Mouse (Mus musculus) midbrain, embryonic 13.5 days (tissue): Measurements from ENCODE around the gene Scn4a. TPM values are rescaled to one million over a fixed set of nuclear protein-coding genes. Genes with fewer than 3 reads are reported as not detected.

Source experiments
- ATAC-seq: fragments of 200-750 bp; cut with Nextera tagmentation; 2 replicates; pipeline ENCODE4 v1.8.0; 2017; ENCODE audit warnings: mild to moderate bottlenecking, moderate TSS enrichment, moderate library complexity
- H3K27ac ChIP-seq: fragments of 300-500 bp; sonication (generic); 2 replicates; pipeline ENCODE4 v1.5.1; 2015; ENCODE audit warnings: inconsistent platforms, mild to moderate bottlenecking, moderate library complexity
- H3K27me3 ChIP-seq: fragments of 300-500 bp; sonication (generic); 2 replicates; pipeline ENCODE4 v1.6.1; 2015; ENCODE audit warnings: mild to moderate bottlenecking, inconsistent platforms
- H3K36me3 ChIP-seq: fragments of 300-500 bp; sonication (generic); 2 replicates; pipeline ENCODE4 v1.6.1; 2015; ENCODE audit warnings: mild to moderate bottlenecking, inconsistent platforms
- H3K4me1 ChIP-seq: fragments of 300-500 bp; sonication (generic); replicated peaks from 2 replicates; pipeline ENCODE4 v1.6.1; 2015; ENCODE audit warnings: inconsistent platforms
- H3K4me2 ChIP-seq: fragments of 300-500 bp; sonication (generic); replicated peaks from 2 replicates; pipeline ENCODE4 v1.6.1; 2015; ENCODE audit warnings: moderate library complexity, mild to moderate bottlenecking, inconsistent platforms
- H3K4me3 ChIP-seq: fragments of 300-500 bp; sonication (generic); replicated peaks from 2 replicates; pipeline ENCODE4 v1.5.1; 2015; ENCODE audit warnings: mild to moderate bottlenecking, inconsistent platforms
- H3K9ac ChIP-seq: fragments of 300-500 bp; sonication (generic); replicated peaks from 2 replicates; pipeline ENCODE4 v1.6.1; 2015; ENCODE audit warnings: mild to moderate bottlenecking, inconsistent platforms
- H3K9me3 ChIP-seq: fragments of 300-500 bp; sonication (generic); 2 replicates; pipeline ENCODE4 v1.6.1; 2016; ENCODE audit warnings: mild to moderate bottlenecking, inconsistent platforms
- whole genome bisulfite sequencing: fragments of 180-500 bp; shearing (Covaris S2); methylation state at CpG from one replicate; pipeline ENCODE4 v1.1.7; 2015; 5-methylcytosine and 5-hydroxymethylcytosine counted together
- polyA plus RNA-seq: library from polyadenylated mRNA; unstranded; fragments of >200 nt; fragmentation: Nextera tagmentation; extraction: Ambion mirVana; gene quantifications from 2 replicates; pipeline ENCODE4 v1.2.1, GENCODE M21; 2015

Gene Scn4a
- polyA plus RNA-seq, 1 experiment from 2014 or later: 0.05 TPM

- no peak overlapping the region for H3K4me2 ChIP-seq
- no peak overlapping the region for H3K4me3 ChIP-seq
- no peak for ATAC-seq
- H3K36me3 ChIP-seq: no peaks in the 10 kb centered on the region
- 86% methylated on average over 6 of the region's 6 CpGs for WGBS
- no peak overlapping the region for H3K9ac ChIP-seq
- no peak overlapping the region for H3K27ac ChIP-seq
- H3K9me3 ChIP-seq: no peaks in the 10 kb centered on the region
- no peaks in the 10 kb centered on the region for H3K27me3 ChIP-seq
- no peaks in the 10 kb centered on the region for H3K4me1 ChIP-seq
These were observed 24.0 kb downstream of the Scn4a start for GRCm38 (mm10) chr11:106329128-106329527.

GRCm38 (mm10) chr11:106328521-106328920 lies 24.6 kb downstream of the Scn4a start:
- H3K9me3 ChIP-seq: no peaks in the 10 kb centered on the region
- no peak overlapping the region for H3K4me3 ChIP-seq

GRCm38 (mm10) chr11:106326475-106326874 lies 26.6 kb downstream of the Scn4a start:
- no peak overlapping the region for H3K27ac ChIP-seq
- H3K4me2 ChIP-seq: no peak overlapping the region
- H3K4me1 ChIP-seq: no peaks in the 10 kb centered on the region
- no peak overlapping the region for H3K4me3 ChIP-seq
- H3K9ac ChIP-seq: 0 out of 2 replicates have a peak overlapping the region, but pooled peaks have one; percentile 10
- no peaks in the 10 kb centered on the region for H3K36me3 ChIP-seq
- no peaks in the 10 kb centered on the region for H3K9me3 ChIP-seq
- WGBS: 92% methylated on average over 8 of the region's 8 CpGs
- no peak for ATAC-seq
- no peaks in the 10 kb centered on the region for H3K27me3 ChIP-seq

More at GRCm38 (mm10) chr11:106328521-106328920, 24.6 kb downstream of the Scn4a start:
- Histone ChIP-seq H3K27ac (no peak overlapping the region), H3K9ac (no peak overlapping the region), H3K36me3 (no peaks in the 10 kb centered on the region), H3K4me1 (no peaks in the 10 kb centered on the region), H3K27me3 (no peaks in the 10 kb centered on the region), H3K4me2 (no peak overlapping the region)
- 76% methylated on average over 5 of the region's 5 CpGs for WGBS
- ATAC-seq: no peak

GRCm38 (mm10) chr11:106325566-106326206 lies 27.4 kb downstream of the Scn4a start:
- H3K4me2 ChIP-seq: no peak overlapping the region
- H3K36me3 ChIP-seq: no peaks in the 10 kb centered on the region
- WGBS: 75% methylated on average over 8 of the region's 8 CpGs
- H3K4me3 ChIP-seq: no peak overlapping the region
- H3K4me1 ChIP-seq: no peaks in the 10 kb centered on the region
- H3K27ac ChIP-seq: no peak overlapping the region
- ATAC-seq: no peak
- no peaks in the 10 kb centered on the region for H3K9me3 ChIP-seq
- H3K9ac ChIP-seq: no peak overlapping the region
- no peaks in the 10 kb centered on the region for H3K27me3 ChIP-seq

GRCm38 (mm10) chr11:106324858-106325257 lies 28.2 kb downstream of the Scn4a start:
- H3K27ac ChIP-seq: no peak overlapping the region
- no peak overlapping the region for H3K4me2 ChIP-seq
- WGBS: 47% methylated on average over 5 of the region's 5 CpGs
- H3K4me1 ChIP-seq: no peaks in the 10 kb centered on the region
- no peak for ATAC-seq
- no peaks in the 10 kb centered on the region for H3K9me3 ChIP-seq
- H3K9ac ChIP-seq: no peak overlapping the region
- H3K27me3 ChIP-seq: no peaks in the 10 kb centered on the region
- H3K4me3 ChIP-seq: no peak overlapping the region
- H3K36me3 ChIP-seq: no peaks in the 10 kb centered on the region

- Histone ChIP-seq H3K27me3 (no peaks in the 10 kb centered on the region), H3K27ac (no peak overlapping the region), H3K4me1 (no peaks in the 10 kb centered on the region), H3K36me3 (no peaks in the 10 kb centered on the region), H3K9ac (no peak overlapping the region), H3K4me3 (no peak overlapping the region), H3K4me2 (no peak overlapping the region), H3K9me3 (no peaks in the 10 kb centered on the region)
- ATAC-seq: no peak
- WGBS: 79% methylated on average over 21 of the region's 21 CpGs
These were observed 34.4 kb downstream of the Scn4a start for GRCm38 (mm10) chr11:106318406-106319366.

- no peaks in the 10 kb centered on the region for H3K9me3 ChIP-seq
- H3K4me1 ChIP-seq: no peaks in the 10 kb centered on the region
- no peak overlapping the region for H3K4me3 ChIP-seq
- H3K36me3 ChIP-seq: no peaks in the 10 kb centered on the region
- ATAC-seq: no peak
- no peak overlapping the region for H3K9ac ChIP-seq
- 84% methylated on average over 7 of the region's 7 CpGs for WGBS
- no peaks in the 10 kb centered on the region for H3K27me3 ChIP-seq
- no peak overlapping the region for H3K4me2 ChIP-seq
- H3K27ac ChIP-seq: no peak overlapping the region
These were observed 35.3 kb downstream of the Scn4a start for GRCm38 (mm10) chr11:106317801-106318200.

GRCm38 (mm10) chr11:106316416-106316815 lies 36.7 kb downstream of the Scn4a start:
- no peaks in the 10 kb centered on the region for H3K27me3 ChIP-seq
- no peaks in the 10 kb centered on the region for H3K4me1 ChIP-seq
- H3K4me3 ChIP-seq: no peak overlapping the region
- no peak overlapping the region for H3K4me2 ChIP-seq
- no peak overlapping the region for H3K27ac ChIP-seq
- H3K9ac ChIP-seq: no peak overlapping the region
- WGBS: 71% methylated on average over 1 of the region's 1 CpGs
- no peaks in the 10 kb centered on the region for H3K9me3 ChIP-seq
- H3K36me3 ChIP-seq: no peaks in the 10 kb centered on the region
- no peak for ATAC-seq

GRCm38 (mm10) chr11:106314333-106314812 lies 38.7 kb downstream of the Scn4a start, which contains the start of gene Cd79b:
TSS of gene Cd79b (minus strand) at chr11:106314762.
- Histone ChIP-seq H3K36me3 (no peaks in the 10 kb centered on the region), H3K4me1 (no peaks in the 10 kb centered on the region), H3K4me2 (no peak within 1 kb of the TSS), H3K9me3 (no peaks in the 10 kb centered on the region), H3K4me3 (no peak within 1 kb of the TSS), H3K9ac (no peak within 1 kb of the TSS), H3K27ac (no peak within 1 kb of the TSS), H3K27me3 (no peaks in the 10 kb centered on the region)
- 78% methylated on average over 9 of the region's 9 CpGs for WGBS
- no peak for ATAC-seq

- H3K27ac ChIP-seq: no peak overlapping the region
- H3K9ac ChIP-seq: no peak overlapping the region
- H3K4me1 ChIP-seq: no peaks in the 10 kb centered on the region
- no peak overlapping the region for H3K4me2 ChIP-seq
- no peak overlapping the region for H3K4me3 ChIP-seq
- ATAC-seq: no peak
- 87% methylated on average over 5 of the region's 5 CpGs for WGBS
- H3K9me3 ChIP-seq: no peaks in the 10 kb centered on the region
- H3K27me3 ChIP-seq: no peaks in the 10 kb centered on the region
- H3K36me3 ChIP-seq: no peaks in the 10 kb centered on the region
These were observed 39.6 kb downstream of the Scn4a start for GRCm38 (mm10) chr11:106313533-106313932.

GRCm38 (mm10) chr11:106310123-106310522 lies 43.0 kb downstream of the Scn4a start:
- H3K4me3 ChIP-seq: no peak overlapping the region
- no peaks in the 10 kb centered on the region for H3K36me3 ChIP-seq
- H3K27ac ChIP-seq: no peak overlapping the region
- H3K9ac ChIP-seq: no peak overlapping the region
- no peak overlapping the region for H3K4me2 ChIP-seq
- H3K4me1 ChIP-seq: no peaks in the 10 kb centered on the region
- no peak for ATAC-seq
- 76% methylated on average over 5 of the region's 5 CpGs for WGBS
- H3K27me3 ChIP-seq: no peaks in the 10 kb centered on the region
- no peaks in the 10 kb centered on the region for H3K9me3 ChIP-seq

- no peak for ATAC-seq
- Histone ChIP-seq H3K27ac (no peak overlapping the region), H3K4me1 (no peaks in the 10 kb centered on the region), H3K27me3 (no peaks in the 10 kb centered on the region), H3K36me3 (no peaks in the 10 kb centered on the region), H3K4me2 (no peak overlapping the region), H3K9me3 (no peaks in the 10 kb centered on the region), H3K4me3 (no peak overlapping the region), H3K9ac (no peak overlapping the region)
- 89% methylated on average over 11 of the region's 11 CpGs for WGBS
These were observed 44.9 kb downstream of the Scn4a start for GRCm38 (mm10) chr11:106308162-106308561.
